Mouse (Mus musculus) liver, adult 2 months (tissue): ENCODE data around the gene Hydin.

Source experiments
- CTCF ChIP-seq: fragments of 200-500 bp; IDR thresholded peaks from 2 replicates; pipeline ENCODE4 v1.5.1; 2011; ENCODE audit warnings: low read depth, low read length, control low read depth
- POLR2A ChIP-seq: fragments of 200-500 bp; IDR thresholded peaks from 2 replicates; pipeline ENCODE4 v1.6.1; 2011; ENCODE audit warnings: low read length, control low read depth; ENCODE audit not compliant: insufficient read depth; ENCODE audit errors: extremely low read depth

- no peak for TF ChIP-seq POLR2A
- TF ChIP-seq CTCF, result no peak
Observed at GRCm38 (mm10) chr8:110424146-110424545, 157.4 kb downstream of the Hydin start.
